Mouse (Mus musculus) heart, embryonic 15.5 days (tissue): ENCODE results near the gene Bpgm. TPM values are rescaled to one million over a fixed set of nuclear protein-coding genes. Genes with fewer than 3 reads are reported as not detected.

Experiments used
- ATAC-seq: fragments of 200-750 bp; cut with Nextera tagmentation; replicated peaks from 2 replicates; pipeline ENCODE4 v1.8.0; 2017; ENCODE audit warnings: low read depth, moderate TSS enrichment; ENCODE audit not compliant: insufficient number of reproducible peaks, insufficient read depth, low FRiP score
- H3K27ac ChIP-seq: fragments of 300-500 bp; sonication (generic); 2 replicates; pipeline ENCODE4 v1.5.1; 2015; ENCODE audit warnings: mild to moderate bottlenecking, inconsistent platforms
- H3K27me3 ChIP-seq: fragments of 300-500 bp; sonication (generic); 2 replicates; pipeline ENCODE4 v1.6.1; 2015; ENCODE audit warnings: inconsistent platforms
- H3K36me3 ChIP-seq: fragments of 300-500 bp; sonication (generic); 2 replicates; pipeline ENCODE4 v1.6.1; 2015; ENCODE audit warnings: mild to moderate bottlenecking, inconsistent platforms
- H3K4me1 ChIP-seq: fragments of 300-500 bp; sonication (generic); replicated peaks from 2 replicates; pipeline ENCODE4 v1.6.1; 2015; ENCODE audit warnings: inconsistent platforms
- H3K4me2 ChIP-seq: fragments of 300-500 bp; sonication (generic); 2 replicates; pipeline ENCODE4 v1.6.1; 2015; ENCODE audit warnings: inconsistent platforms, mild to moderate bottlenecking, moderate library complexity
- H3K4me3 ChIP-seq: fragments of 300-500 bp; sonication (generic); 2 replicates; pipeline ENCODE4 v1.5.1; 2015; ENCODE audit warnings: mild to moderate bottlenecking, inconsistent platforms
- H3K9ac ChIP-seq: fragments of 300-500 bp; sonication (generic); 2 replicates; pipeline ENCODE4 v1.6.1; 2015; ENCODE audit warnings: mild to moderate bottlenecking, inconsistent platforms
- H3K9me3 ChIP-seq: fragments of 300-500 bp; sonication (generic); replicated peaks from 2 replicates; pipeline ENCODE4 v1.6.1; 2016; ENCODE audit warnings: inconsistent platforms
- WGBS: fragments of 180-500 bp; shearing (Covaris S2); methylation state at CpG from one replicate; pipeline ENCODE4 v1.1.7; 2015; ENCODE audit warnings: mixed read lengths; 5-methylcytosine and 5-hydroxymethylcytosine counted together
- polyA plus RNA-seq: library from polyadenylated mRNA; unstranded; fragments of >200 nt; fragmentation: Nextera tagmentation; extraction: Ambion mirVana; gene quantifications from 2 replicates; pipeline ENCODE4 v1.2.1, GENCODE M21; 2015

Gene Bpgm
- polyA plus RNA-seq, 1 experiment from 2014 or later: 112 TPM

GRCm38 (mm10) chr6:34529992-34530391 lies 54.0 kb downstream of the Bpgm start:
- H3K4me1 ChIP-seq: peaks cover 9% of the 10 kb centered on the region; the same call in 1 of the 2 replicates
- no peak for ATAC-seq
- no peaks in the 10 kb centered on the region for H3K27me3 ChIP-seq
- no peak overlapping the region for H3K4me3 ChIP-seq
- no peaks in the 10 kb centered on the region for H3K36me3 ChIP-seq
- 71% methylated on average over 3 of the region's 3 CpGs for WGBS
- no peak overlapping the region for H3K27ac ChIP-seq
- no peaks in the 10 kb centered on the region for H3K9me3 ChIP-seq
- no peak overlapping the region for H3K4me2 ChIP-seq
- H3K9ac ChIP-seq: no peak overlapping the region

GRCm38 (mm10) chr6:34533055-34533454 lies 57.0 kb downstream of the Bpgm start:
- no peak overlapping the region for H3K27ac ChIP-seq
- H3K27me3 ChIP-seq: no peaks in the 10 kb centered on the region
- H3K4me1 ChIP-seq: peaks cover 9% of the 10 kb centered on the region; the same call in 1 of the 2 replicates
- no peak overlapping the region for H3K4me3 ChIP-seq
- 76% methylated on average over 1 of the region's 1 CpGs for WGBS
- no peaks in the 10 kb centered on the region for H3K36me3 ChIP-seq
- H3K4me2 ChIP-seq: no peak overlapping the region
- H3K9ac ChIP-seq: no peak overlapping the region
- H3K9me3 ChIP-seq: no peaks in the 10 kb centered on the region
- ATAC-seq: no peak

- ATAC-seq: no peak
- 40% methylated on average over 5 of the region's 5 CpGs for WGBS
- H3K27me3 ChIP-seq: no peaks in the 10 kb centered on the region
These were observed 57.9 kb downstream of the Bpgm start for GRCm38 (mm10) chr6:34533896-34534295.

GRCm38 (mm10) chr6:34542866-34543265 lies 66.9 kb downstream of the Bpgm start:
- no peaks in the 10 kb centered on the region for H3K27me3 ChIP-seq
- WGBS: 65% methylated on average over 4 of the region's 4 CpGs
- ATAC-seq: no peak
- H3K9ac ChIP-seq: no peak overlapping the region
- H3K27ac ChIP-seq: no peak overlapping the region
- H3K36me3 ChIP-seq: no peaks in the 10 kb centered on the region
- H3K4me1 ChIP-seq: peaks cover 7% of the 10 kb centered on the region; the same call in 1 of the 2 replicates
- H3K4me2 ChIP-seq: no peak overlapping the region
- no peak overlapping the region for H3K4me3 ChIP-seq
- H3K9me3 ChIP-seq: no peaks in the 10 kb centered on the region

More at GRCm38 (mm10) chr6:34533896-34534295, 57.9 kb downstream of the Bpgm start:
- Histone ChIP-seq H3K36me3 (no peaks in the 10 kb centered on the region), H3K27ac (no peak overlapping the region), H3K9ac (no peak overlapping the region), H3K9me3 (no peaks in the 10 kb centered on the region), H3K4me1 (peaks cover 9% of the 10 kb centered on the region; the same call in 1 of the 2 replicates), H3K4me2 (no peak overlapping the region), H3K4me3 (no peak overlapping the region)

- Histone ChIP-seq H3K36me3 (no peaks in the 10 kb centered on the region), H3K9me3 (no peaks in the 10 kb centered on the region), H3K27me3 (no peaks in the 10 kb centered on the region), H3K4me2 (no peak overlapping the region), H3K9ac (no peak overlapping the region), H3K4me1 (peaks cover 8% of the 10 kb centered on the region), H3K4me3 (no peak overlapping the region), H3K27ac (no peak overlapping the region)
- WGBS: 56% methylated on average over 21 of the region's 21 CpGs
- no peak for ATAC-seq
These were observed 67.5 kb downstream of the Bpgm start for GRCm38 (mm10) chr6:34543303-34544206.

- Histone ChIP-seq H3K4me1 (peaks cover 12% of the 10 kb centered on the region), H3K27ac (no peak overlapping the region), H3K4me3 (no peak overlapping the region), H3K9me3 (no peaks in the 10 kb centered on the region), H3K27me3 (no peaks in the 10 kb centered on the region), H3K36me3 (no peaks in the 10 kb centered on the region), H3K9ac (no peak overlapping the region), H3K4me2 (no peak overlapping the region)
- WGBS: 79% methylated on average over 10 of the region's 10 CpGs
- no peak for ATAC-seq
These were observed 68.2 kb downstream of the Bpgm start for GRCm38 (mm10) chr6:34544207-34544602.

GRCm38 (mm10) chr6:34545286-34545685 lies 69.3 kb downstream of the Bpgm start:
- H3K4me1 ChIP-seq: peaks cover 12% of the 10 kb centered on the region

GRCm38 (mm10) chr6:34548406-34548990 lies 72.5 kb downstream of the Bpgm start:
- Histone ChIP-seq H3K9me3 (no peaks in the 10 kb centered on the region), H3K9ac (no peak overlapping the region), H3K4me1 (peaks cover 7% of the 10 kb centered on the region), H3K27ac (no peak overlapping the region), H3K27me3 (no peaks in the 10 kb centered on the region), H3K4me3 (no peak overlapping the region), H3K4me2 (no peak overlapping the region), H3K36me3 (no peaks in the 10 kb centered on the region)
- ATAC-seq: no peak
- 51% methylated on average over 13 of the region's 13 CpGs for WGBS

More at GRCm38 (mm10) chr6:34545286-34545685, 69.3 kb downstream of the Bpgm start:
- ATAC-seq: no peak
- Histone ChIP-seq H3K4me2 (no peak overlapping the region), H3K27me3 (no peaks in the 10 kb centered on the region), H3K36me3 (no peaks in the 10 kb centered on the region), H3K9ac (no peak overlapping the region), H3K27ac (no peak overlapping the region), H3K4me3 (no peak overlapping the region), H3K9me3 (no peaks in the 10 kb centered on the region)
- 64% methylated on average over 10 of the region's 10 CpGs for WGBS

GRCm38 (mm10) chr6:34549017-34549416 lies 73.0 kb downstream of the Bpgm start:
- H3K9me3 ChIP-seq: no peaks in the 10 kb centered on the region
- no peaks in the 10 kb centered on the region for H3K36me3 ChIP-seq
- no peaks in the 10 kb centered on the region for H3K27me3 ChIP-seq
- H3K4me2 ChIP-seq: no peak overlapping the region
- no peak for ATAC-seq
- no peak overlapping the region for H3K4me3 ChIP-seq
- H3K9ac ChIP-seq: no peak overlapping the region
- WGBS: 50% methylated on average over 2 of the region's 2 CpGs
- H3K27ac ChIP-seq: no peak overlapping the region
- H3K4me1 ChIP-seq: peaks cover 6% of the 10 kb centered on the region; the same call in 1 of the 2 replicates

- no peak overlapping the region for H3K4me2 ChIP-seq
- H3K4me3 ChIP-seq: no peak overlapping the region
- H3K36me3 ChIP-seq: no peaks in the 10 kb centered on the region
- H3K4me1 ChIP-seq: peaks cover 6% of the 10 kb centered on the region; the same call in 1 of the 2 replicates
- no peak for ATAC-seq
- WGBS: 83% methylated on average over 4 of the region's 4 CpGs
- no peak overlapping the region for H3K27ac ChIP-seq
- no peaks in the 10 kb centered on the region for H3K27me3 ChIP-seq
- H3K9ac ChIP-seq: no peak overlapping the region
- H3K9me3 ChIP-seq: no peaks in the 10 kb centered on the region
These were observed 76.6 kb downstream of the Bpgm start for GRCm38 (mm10) chr6:34552489-34553157.

GRCm38 (mm10) chr6:34554291-34554997 lies 78.4 kb downstream of the Bpgm start:
- H3K27ac ChIP-seq: no peak overlapping the region
- ATAC-seq: no peak
- H3K27me3 ChIP-seq: no peaks in the 10 kb centered on the region
- no peak overlapping the region for H3K4me2 ChIP-seq
- 58% methylated on average over 9 of the region's 9 CpGs for WGBS
- H3K4me3 ChIP-seq: no peak overlapping the region
- no peaks in the 10 kb centered on the region for H3K9me3 ChIP-seq
- no peaks in the 10 kb centered on the region for H3K4me1 ChIP-seq
- no peak overlapping the region for H3K9ac ChIP-seq
- no peaks in the 10 kb centered on the region for H3K36me3 ChIP-seq
